Mouse (Mus musculus) midbrain, embryonic 14.5 days (tissue): Measurements from ENCODE around the gene Add1. TPM values are rescaled to one million over a fixed set of nuclear protein-coding genes. Genes with fewer than 3 reads are reported as not detected.

Source experiments
- ATAC-seq: fragments of 200-750 bp; cut with Nextera tagmentation; 2 replicates; pipeline ENCODE4 v1.8.0; 2017; ENCODE audit warnings: moderate number of reproducible peaks, moderate library complexity; ENCODE audit not compliant: low FRiP score, low TSS enrichment
- DNase-seq: peaks from one replicate; pipeline ENCODE4 v3.0.0-alpha.2; 2015
- H3K27ac ChIP-seq: fragments of 300-500 bp; sonication (generic); replicated peaks from 2 replicates; pipeline ENCODE4 v1.5.1; 2014; ENCODE audit warnings: mild to moderate bottlenecking, low read depth, low read length, moderate library complexity
- H3K27me3 ChIP-seq: fragments of 300-500 bp; sonication (generic); 2 replicates; pipeline ENCODE4 v1.6.1; 2014; ENCODE audit warnings: low read length, control low read depth, mixed read lengths; ENCODE audit not compliant: control insufficient read depth, insufficient read depth
- H3K36me3 ChIP-seq: fragments of 300-500 bp; sonication (generic); 2 replicates; pipeline ENCODE4 v1.6.1; 2014; ENCODE audit warnings: low read length, control low read depth; ENCODE audit not compliant: control insufficient read depth, insufficient read depth
- H3K4me1 ChIP-seq: fragments of 300-500 bp; sonication (generic); 2 replicates; pipeline ENCODE4 v1.6.1; 2014; ENCODE audit warnings: mild to moderate bottlenecking, antibody characterized with exemption, low read length, control low read depth; ENCODE audit not compliant: control insufficient read depth, insufficient read depth
- H3K4me2 ChIP-seq: fragments of 300-500 bp; sonication (generic); 2 replicates; pipeline ENCODE4 v1.6.1; 2014; ENCODE audit warnings: mild to moderate bottlenecking, low read length, moderate library complexity
- H3K4me3 ChIP-seq: fragments of 300-500 bp; sonication (generic); replicated peaks from 2 replicates; pipeline ENCODE4 v1.5.1; 2014; ENCODE audit warnings: low read depth, low read length
- H3K9ac ChIP-seq: fragments of 300-500 bp; sonication (generic); replicated peaks from 2 replicates; pipeline ENCODE4 v1.6.1; 2014; ENCODE audit warnings: mild to moderate bottlenecking, low read length, moderate library complexity
- H3K9me3 ChIP-seq: fragments of 300-500 bp; sonication (generic); 2 replicates; pipeline ENCODE4 v1.6.1; 2016; ENCODE audit warnings: low read length, control low read depth, mixed read lengths; ENCODE audit not compliant: control insufficient read depth
- WGBS: fragments of 180-500 bp; shearing (Covaris S2); extraction: QIAGEN DNeasy Blood & Tissue Kit; methylation state at CpG from one replicate; pipeline ENCODE4 v1.1.7; 2014; 5-methylcytosine and 5-hydroxymethylcytosine counted together
- microRNA-seq: library from miRNA; unstranded; fragments of <30 nt; microRNA quantifications from one replicate; pipeline ENCODE4, GENCODE M21; 2016
- polyA plus RNA-seq: library from polyadenylated mRNA; unstranded; fragments of >200 nt; fragmentation: Nextera tagmentation; extraction: Ambion mirVana; gene quantifications from 2 replicates; pipeline ENCODE4 v1.2.1, GENCODE M21; 2014

The Add1 gene
- polyA plus RNA-seq, 1 experiment from 2014 or later: 221 TPM

GRCm38 (mm10) chr5:34659686-34660590 lies 86.5 kb downstream of the Add1 start, which contains the start of the genes Nop14 and Grk4:
Nop14 (minus strand) TSS chr5:34660148.
Grk4 (plus strand) TSS chr5:34660379.
- H3K9ac ChIP-seq: peak within 1 kb of the TSS; percentile 59
- H3K4me1 ChIP-seq: peaks cover 7% of the 10 kb centered on the region
- WGBS: under 1% methylated on average over 60 of the region's 60 CpGs
- ATAC-seq (peak; percentile 100), DNase-seq (peak; percentile 100)
- H3K36me3 ChIP-seq: peaks cover 25% of the 10 kb centered on the region
- no peaks in the 10 kb centered on the region for H3K9me3 ChIP-seq
- H3K4me2 ChIP-seq: peak within 1 kb of the TSS; percentile 64
- peak within 1 kb of the TSS; percentile 60 for H3K4me3 ChIP-seq
- H3K27ac ChIP-seq: peak within 1 kb of the TSS; percentile 83
- no peaks in the 10 kb centered on the region for H3K27me3 ChIP-seq

GRCm38 (mm10) chr5:34660591-34661130 lies 87.2 kb downstream of the Add1 start:
- DNase-seq: no peak
- Histone ChIP-seq H3K9me3 (no peaks in the 10 kb centered on the region), H3K27ac (peak overlapping the region; percentile 83), H3K27me3 (no peaks in the 10 kb centered on the region), H3K36me3 (peaks cover 18% of the 10 kb centered on the region), H3K4me1 (peaks cover 7% of the 10 kb centered on the region), H3K4me3 (peak overlapping the region; percentile 60), H3K9ac (peak overlapping the region; percentile 59), H3K4me2 (peak overlapping the region; percentile 57)
- under 1% methylated on average over 57 of the region's 57 CpGs for WGBS
- no peak for ATAC-seq

GRCm38 (mm10) chr5:34661909-34662308 lies 88.4 kb downstream of the Add1 start:
- Histone ChIP-seq H3K36me3 (peaks cover 8% of the 10 kb centered on the region), H3K27ac (no peak overlapping the region), H3K9me3 (no peaks in the 10 kb centered on the region), H3K4me3 (no peak overlapping the region), H3K4me2 (no peak overlapping the region), H3K4me1 (peaks cover 7% of the 10 kb centered on the region), H3K27me3 (no peaks in the 10 kb centered on the region), H3K9ac (no peak overlapping the region)
- ATAC-seq (no peak), DNase-seq (no peak)
- 85% methylated on average over 4 of the region's 4 CpGs for WGBS

GRCm38 (mm10) chr5:34663231-34663630 lies 89.8 kb downstream of the Add1 start:
- no peak for ATAC-seq
- WGBS: 96% methylated on average over 2 of the region's 2 CpGs

GRCm38 (mm10) chr5:34669493-34669892 lies 96.0 kb downstream of the Add1 start:
- no peak overlapping the region for H3K27ac ChIP-seq
- H3K9me3 ChIP-seq: no peaks in the 10 kb centered on the region
- H3K9ac ChIP-seq: no peak overlapping the region
- H3K36me3 ChIP-seq: no peaks in the 10 kb centered on the region
- WGBS: 87% methylated on average over 2 of the region's 2 CpGs
- H3K27me3 ChIP-seq: no peaks in the 10 kb centered on the region
- no peak overlapping the region for H3K4me3 ChIP-seq
- no peak overlapping the region for H3K4me2 ChIP-seq
- DNase-seq (no peak), ATAC-seq (no peak)
- no peaks in the 10 kb centered on the region for H3K4me1 ChIP-seq

More at GRCm38 (mm10) chr5:34663231-34663630, 89.8 kb downstream of the Add1 start:
- Histone ChIP-seq H3K4me3 (no peak overlapping the region), H3K9ac (no peak overlapping the region), H3K36me3 (no peaks in the 10 kb centered on the region), H3K4me2 (no peak overlapping the region), H3K4me1 (peaks cover 7% of the 10 kb centered on the region), H3K27ac (no peak overlapping the region), H3K9me3 (no peaks in the 10 kb centered on the region), H3K27me3 (no peaks in the 10 kb centered on the region)
- no peak for DNase-seq

GRCm38 (mm10) chr5:34670280-34670679 lies 96.8 kb downstream of the Add1 start:
- Histone ChIP-seq H3K4me1 (no peaks in the 10 kb centered on the region), H3K4me2 (no peak overlapping the region), H3K9me3 (no peaks in the 10 kb centered on the region), H3K27me3 (no peaks in the 10 kb centered on the region), H3K4me3 (no peak overlapping the region), H3K27ac (no peak overlapping the region), H3K9ac (no peak overlapping the region), H3K36me3 (no peaks in the 10 kb centered on the region)
- DNase-seq: peak; percentile 6
- no peak for ATAC-seq
- WGBS: 77% methylated on average over 4 of the region's 4 CpGs

Small RNAs within 50 kb of the gene (microRNA-seq; reads per million reads assigned to microRNA genes)
- not detected for gene Mir7036b

Other genes with a start within 250 kb of the Add1 start
- 110 and 152 TPM in 2 replicates for gene Rnf4, start 237.4 kb upstream of the Add1 start, polyA plus RNA-seq
- gene Fam193a, start 203.7 kb upstream of the Add1 start, polyA plus RNA-seq: 20.8 and 21.9 TPM in 2 replicates
- gene Tnip2, start 59.7 kb upstream of the Add1 start, polyA plus RNA-seq: 5.9 and 6.2 TPM in 2 replicates
- 21.7 and 30.6 TPM in 2 replicates for gene Sh3bp2, start 47.8 kb upstream of the Add1 start, polyA plus RNA-seq
- gene Mfsd10, start 63.5 kb downstream of the Add1 start, polyA plus RNA-seq: 93.6 and 96.4 TPM in 2 replicates
- gene Nop14, start 86.5 kb downstream of the Add1 start, polyA plus RNA-seq: 18.9 and 20.7 TPM in 2 replicates
- gene Grk4, start 86.7 kb downstream of the Add1 start, polyA plus RNA-seq: 1.5 and 1.6 TPM in 2 replicates
- 19.7 and 20.7 TPM in 2 replicates for gene Htt, start 188.1 kb downstream of the Add1 start, polyA plus RNA-seq